Mouse (Mus musculus) spleen, postnatal 0 days (tissue): ENCODE measurements around the gene 1700022I11Rik. TPM values are rescaled to one million over a fixed set of nuclear protein-coding genes. Genes with fewer than 3 reads are reported as not detected.

Experiments used
- polyA plus RNA-seq: library from polyadenylated mRNA; unstranded; fragments of >200 nt; fragmentation: Nextera tagmentation; extraction: Ambion mirVana; gene quantifications from 2 replicates; pipeline ENCODE4 v1.2.1, GENCODE M21; 2015

1700022I11Rik gene
- polyA plus RNA-seq: 0.27 and 0.32 TPM in 2 replicates

DNA sequence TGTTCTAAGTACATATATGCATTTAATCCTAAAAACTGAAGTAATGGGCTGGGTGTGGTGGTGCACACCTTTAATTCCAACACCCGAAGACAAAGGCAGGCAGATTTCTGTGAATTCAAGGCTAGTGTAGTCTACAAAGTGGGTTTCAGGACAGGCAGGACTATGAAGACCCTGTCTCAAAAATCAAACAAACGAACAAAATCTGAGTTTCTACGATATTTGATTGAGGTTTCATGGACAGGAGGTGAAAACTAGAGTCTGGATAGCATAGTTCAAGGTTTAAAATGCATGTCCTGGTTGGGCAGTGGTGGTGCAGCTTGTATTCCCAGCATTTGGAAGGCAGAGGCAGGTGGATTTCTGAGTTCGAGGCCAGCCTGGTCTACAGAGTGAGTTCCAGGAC, at the start of gene 1700022I11Rik:
Gene 1700022I11Rik, plus strand, starts transcription at position 301 of the 400 bp plus-strand sequence.

DNA sequence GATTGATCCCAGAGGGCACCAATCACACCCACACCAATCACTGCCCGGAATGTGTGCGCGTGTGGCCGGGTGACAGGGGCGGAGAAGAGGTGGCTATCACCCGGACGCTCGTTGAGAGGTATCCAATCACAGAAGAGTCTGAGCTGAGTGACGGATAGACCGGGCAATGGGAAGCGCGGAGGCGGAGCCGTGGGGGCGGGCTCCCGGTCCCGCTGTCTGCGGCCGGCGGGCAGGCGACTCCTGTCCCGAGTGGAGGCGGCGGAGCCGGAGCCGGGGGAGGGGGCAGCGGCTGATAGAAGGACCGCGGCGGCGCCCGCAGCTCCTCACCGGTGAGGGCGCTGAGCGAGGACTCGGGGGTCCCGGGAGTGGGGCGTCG, 19.7 kb upstream of the 1700022I11Rik start, which contains the start of gene Dnajb5:
Gene Dnajb5, plus strand, starts transcription at position 139 of the 376 bp plus-strand sequence.

DNA sequence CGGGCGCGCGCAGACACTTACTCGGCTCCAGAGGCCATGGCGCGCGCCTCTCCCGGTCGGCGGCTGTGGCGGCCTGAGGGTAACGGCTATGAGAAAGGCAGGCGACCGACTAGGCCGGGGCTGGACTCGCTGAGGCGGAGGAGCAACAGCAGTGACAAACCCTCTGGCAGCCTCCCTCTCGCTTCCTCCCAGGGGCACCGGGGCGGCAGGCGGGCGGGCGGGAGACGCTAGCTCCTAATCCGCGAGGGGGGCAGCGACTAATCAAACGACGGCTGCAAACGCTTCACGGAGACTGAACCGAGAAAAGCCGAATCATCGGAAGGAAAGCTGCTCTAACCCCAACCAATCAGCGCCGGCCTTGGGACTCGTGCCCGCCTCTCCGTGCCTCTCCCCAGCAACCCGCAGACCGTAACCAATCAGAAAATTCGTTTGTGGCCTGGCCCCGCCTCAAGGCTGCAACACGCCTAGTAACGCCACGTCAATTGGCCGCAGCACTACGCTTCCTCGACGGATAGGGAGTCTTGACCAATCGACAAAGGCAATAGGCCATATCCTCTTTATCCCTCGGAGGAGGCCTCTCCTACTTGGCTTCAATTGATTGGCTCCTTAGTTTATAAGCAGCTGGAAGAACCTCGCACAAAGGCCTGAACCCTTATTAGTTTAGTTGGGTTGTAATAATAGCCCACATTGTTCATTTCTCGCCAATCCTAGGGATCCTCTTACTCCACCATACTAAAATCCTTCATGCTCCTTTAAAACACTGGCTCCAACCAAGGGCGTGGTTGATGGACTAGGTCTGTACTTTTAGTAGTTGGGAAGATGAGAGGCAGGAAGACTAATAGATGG, 31.0 kb downstream of the 1700022I11Rik start, which contains the start of gene Vcp:
Gene Vcp, minus strand, starts transcription at position 367 of the 846 bp plus-strand sequence.

DNA sequence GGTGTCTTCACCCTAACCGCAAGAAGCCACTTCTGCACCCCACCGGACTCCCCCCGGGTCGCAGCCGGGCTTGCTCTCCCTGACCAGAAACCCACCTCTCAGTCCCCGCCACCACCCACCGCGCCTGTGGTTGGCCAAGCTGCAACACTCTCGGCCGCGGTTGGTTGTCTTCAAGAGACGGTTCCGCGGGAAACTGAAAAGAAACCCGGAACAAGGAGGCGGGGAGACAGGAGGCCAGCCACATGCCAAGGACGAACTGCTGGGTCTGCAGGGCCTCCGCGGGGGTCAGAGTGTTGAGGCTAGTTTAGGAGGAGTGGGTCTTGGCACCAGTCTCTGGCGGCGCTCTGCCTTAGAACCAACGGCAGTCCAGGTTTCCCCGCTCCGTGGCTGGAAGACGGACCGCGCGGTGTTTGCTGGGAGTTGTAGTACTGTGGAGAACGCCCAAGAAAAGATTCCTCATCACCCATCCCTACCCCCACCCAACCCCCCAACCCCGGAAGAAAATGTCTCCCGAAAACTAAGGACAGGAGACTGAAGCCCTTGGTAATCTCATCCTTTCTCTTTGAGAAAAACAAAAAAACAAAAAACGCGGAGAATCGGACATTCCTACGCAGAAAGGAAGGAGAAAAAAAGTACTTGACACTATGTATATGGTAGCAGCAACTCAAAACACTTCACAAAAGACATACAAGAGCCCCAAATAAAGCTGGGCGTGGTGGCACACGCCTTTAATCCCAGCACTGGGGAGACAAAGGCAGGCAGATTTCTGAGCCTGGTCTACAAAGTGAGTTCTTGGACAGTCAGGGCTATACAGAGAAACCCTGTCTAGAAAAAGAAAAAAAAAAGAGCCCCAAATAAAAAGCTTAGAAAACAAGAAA, 41.0 kb downstream of the 1700022I11Rik start, which contains the start of gene Fancg:
Gene Fancg, minus strand, starts transcription at position 346 of the 878 bp plus-strand sequence.

DNA sequence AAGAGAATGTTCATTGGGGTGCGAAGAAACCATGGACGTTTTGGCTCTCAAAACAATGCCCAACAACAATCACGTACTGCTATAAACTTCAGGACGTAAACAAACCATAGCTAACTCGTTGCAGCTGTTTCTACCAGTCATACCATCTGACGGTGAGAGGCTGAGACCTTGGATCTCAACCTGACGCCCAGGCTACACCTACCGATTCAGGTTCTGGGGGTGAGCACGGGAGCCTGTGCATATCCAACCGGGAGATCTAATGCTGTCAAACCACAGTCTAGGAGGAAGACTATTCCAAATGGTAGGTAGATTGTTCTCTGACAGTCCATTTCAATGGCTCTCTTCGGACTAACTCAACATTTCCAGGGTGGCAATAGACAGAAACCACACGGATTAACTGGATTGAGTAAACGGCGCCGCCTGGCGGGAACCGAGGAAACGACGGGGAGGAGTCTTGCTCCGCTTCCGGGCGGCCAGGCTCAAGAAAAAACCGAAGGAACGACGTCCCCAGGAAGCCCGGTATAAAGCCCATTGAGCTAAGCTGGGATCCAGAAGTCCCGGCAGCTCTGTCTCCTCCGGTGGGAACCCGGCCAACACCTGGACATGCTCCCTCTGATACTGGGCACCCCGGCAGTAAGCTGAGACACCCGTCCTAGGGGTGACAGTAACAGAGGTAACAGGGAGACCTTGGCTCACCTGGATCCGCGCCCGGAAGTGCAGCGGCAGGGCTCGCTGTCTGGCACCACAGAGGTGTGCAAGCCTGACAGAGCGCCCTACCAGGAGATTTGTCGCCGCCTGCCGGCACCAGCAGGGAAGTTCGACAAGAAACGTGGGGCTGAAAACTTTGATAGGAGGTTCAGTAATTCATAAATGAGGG, 55.9 kb downstream of the 1700022I11Rik start, which contains the start of gene Pigo:
Gene Pigo, minus strand, starts transcription at position 736 of the 877 bp plus-strand sequence.

DNA sequence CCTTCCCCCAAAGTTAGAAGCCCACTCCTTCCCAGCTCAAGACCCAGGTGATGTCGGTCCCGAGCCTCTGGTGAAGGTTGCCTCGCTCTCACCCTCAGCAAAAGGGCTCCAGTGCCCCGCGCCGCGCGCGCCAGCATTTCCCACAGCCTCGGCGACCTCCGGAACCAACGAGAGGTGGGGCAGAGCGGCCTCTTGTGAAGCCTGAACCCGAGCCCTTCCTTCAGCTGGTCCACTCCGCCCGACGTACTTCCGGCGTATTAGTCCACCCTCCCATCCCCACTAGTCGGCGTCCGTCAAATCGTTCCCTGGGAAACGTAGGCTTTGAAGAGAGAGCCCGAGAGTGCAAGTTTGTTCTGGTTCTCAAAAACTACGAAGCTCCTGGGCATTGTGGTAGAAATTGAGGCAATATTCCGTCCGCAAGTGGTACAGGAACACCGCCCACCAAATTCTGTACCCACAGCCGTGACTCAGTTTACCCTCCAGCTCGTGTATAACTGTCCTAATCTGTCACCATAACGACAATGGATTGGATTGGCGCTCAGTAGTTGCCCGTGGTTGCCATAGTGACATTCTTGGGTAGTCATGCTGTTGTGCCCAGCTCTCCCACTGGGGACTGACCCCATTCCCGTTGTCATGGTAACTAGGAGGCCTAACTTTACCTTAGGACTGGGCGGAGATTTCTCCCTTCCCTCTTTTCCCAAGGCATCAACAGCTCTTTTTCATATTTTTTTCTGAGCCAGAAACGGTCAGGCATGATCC, 62.0 kb downstream of the 1700022I11Rik start, which contains the start of gene Stoml2:
Gene Stoml2, minus strand, starts transcription at position 474 of the 759 bp plus-strand sequence.

Other genes with a start within 250 kb of the 1700022I11Rik start
- not detected in 2 replicates for gene 4930578G10Rik, start 234.1 kb upstream of the 1700022I11Rik start, polyA plus RNA-seq
- gene Ccl19, start 213.0 kb upstream of the 1700022I11Rik start, polyA plus RNA-seq: 1.6 and 2.0 TPM in 2 replicates
- gene Ccl21a, start 195.6 kb upstream of the 1700022I11Rik start, polyA plus RNA-seq: 23.0 and 60.3 TPM in 2 replicates
- gene Fam205a1, start 115.7 kb upstream of the 1700022I11Rik start, polyA plus RNA-seq: 0.11 and 0.21 TPM in 2 replicates
- 0.06 TPM in 1 of 2 replicates, not detected in the other for gene Gm12394, start 112.8 kb upstream of the 1700022I11Rik start, polyA plus RNA-seq
- gene Fam205c, start 95.4 kb upstream of the 1700022I11Rik start, polyA plus RNA-seq: 0.59 and 0.62 TPM in 2 replicates
- 0.06 and 0.19 TPM in 2 replicates for gene Phf24, start 52.9 kb upstream of the 1700022I11Rik start, polyA plus RNA-seq
- gene Dnajb5, start 19.8 kb upstream of the 1700022I11Rik start, polyA plus RNA-seq: 1.1 and 1.4 TPM in 2 replicates
- gene Vcp, start 30.9 kb downstream of the 1700022I11Rik start, polyA plus RNA-seq: 206 and 208 TPM in 2 replicates
- 13.0 and 14.8 TPM in 2 replicates for gene Fancg, start 40.9 kb downstream of the 1700022I11Rik start, polyA plus RNA-seq
- gene Pigo, start 56.2 kb downstream of the 1700022I11Rik start, polyA plus RNA-seq: 11.3 and 11.4 TPM in 2 replicates
- 178 and 205 TPM in 2 replicates for gene Stoml2, start 62.1 kb downstream of the 1700022I11Rik start, polyA plus RNA-seq
- gene Fam214b, start 76.6 kb downstream of the 1700022I11Rik start, polyA plus RNA-seq: 19.4 and 20.1 TPM in 2 replicates
- 0.40 and 0.63 TPM in 2 replicates for gene Unc13b, start 89.3 kb downstream of the 1700022I11Rik start, polyA plus RNA-seq